Mouse (Mus musculus): ENCODE data around the gene Shank2. TPM values are rescaled to one million over a fixed set of nuclear protein-coding genes. Genes with fewer than 3 reads are reported as not detected.

Gene Shank2
- polyA plus RNA-seq, 1 experiment from 2014 or later, result 1.0 TPM

DNA sequence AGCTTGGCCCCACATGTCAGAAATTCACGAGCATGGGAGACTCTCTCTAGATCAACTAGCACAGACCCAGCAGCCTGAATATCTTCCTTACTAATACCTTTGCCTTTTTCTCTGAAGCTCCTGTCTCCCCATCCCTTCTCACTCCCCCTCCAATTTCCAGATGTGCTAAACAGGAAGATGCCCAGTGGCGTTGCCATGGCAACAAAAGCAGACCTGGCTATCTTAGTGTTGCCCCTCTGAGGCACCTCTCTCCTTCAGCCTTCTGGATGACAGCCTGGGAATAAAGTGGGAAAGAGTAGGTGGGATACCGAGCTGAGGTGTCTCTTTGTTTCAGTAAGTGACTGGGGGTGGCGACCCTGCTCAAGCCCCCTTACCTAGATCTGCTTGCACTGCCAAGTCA is 146.4 kb downstream of the Shank2 start:
- Histone ChIP-seq H3K27ac (ENCODE audit: low read depth, low read length) (no peak overlapping the region), H3K27me3 (replicated peaks; ENCODE audit: control insufficient read depth, insufficient read depth, low read length) (no peaks in the 10 kb centered on the region), H3K4me1 (replicated peaks; ENCODE audit: control insufficient read depth, insufficient read depth, low read length) (no peaks in the 10 kb centered on the region), H3K4me3 (ENCODE audit: low read depth, low read length) (no peak overlapping the region), H3K9me3 (ENCODE audit: control insufficient read depth, low read length) (no peaks in the 10 kb centered on the region), H3K36me3 (ENCODE audit: control insufficient read depth, insufficient read depth, low read length) (no peaks in the 10 kb centered on the region), H3K4me2 (no peak overlapping the region), H3K9ac (ENCODE audit: low read depth, low read length) (no peak overlapping the region)
- no peak for ATAC-seq (replicated peaks; ENCODE audit: low FRiP score)
- WGBS, result 57% methylated on average over 4 of the region's 4 CpGs
- DNase-seq (ENCODE audit: low spot score), result no peak

DNA sequence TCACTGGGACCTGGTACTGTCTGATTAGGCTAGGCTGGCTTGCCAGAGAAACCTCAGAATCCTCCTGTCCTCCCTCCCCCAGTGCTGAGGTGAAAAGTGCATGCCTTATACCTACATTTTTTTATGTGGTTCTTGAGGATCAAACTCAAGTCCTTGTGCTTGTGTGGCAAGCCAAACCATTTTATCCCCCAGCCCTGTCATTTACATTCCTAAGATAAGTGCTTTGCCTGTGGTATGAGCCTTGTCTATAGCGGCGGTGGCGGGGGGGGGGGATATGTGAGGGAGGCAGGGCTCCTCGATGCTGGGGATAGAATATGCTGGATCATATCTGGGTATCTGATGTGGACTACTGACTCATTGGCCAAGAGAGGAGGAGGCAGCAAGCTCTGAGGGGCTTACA is 151.4 kb downstream of the Shank2 start:
- Histone ChIP-seq H3K27me3 (replicated peaks; ENCODE audit: control insufficient read depth, insufficient read depth, low read length) (no peaks in the 10 kb centered on the region), H3K4me1 (replicated peaks; ENCODE audit: control insufficient read depth, insufficient read depth, low read length) (no peaks in the 10 kb centered on the region), H3K36me3 (ENCODE audit: control insufficient read depth, insufficient read depth, low read length) (no peaks in the 10 kb centered on the region), H3K4me3 (ENCODE audit: low read depth, low read length) (no peak overlapping the region), H3K27ac (ENCODE audit: low read depth, low read length) (no peak overlapping the region), H3K9ac (ENCODE audit: low read depth, low read length) (no peak overlapping the region), H3K9me3 (ENCODE audit: control insufficient read depth, low read length) (no peaks in the 10 kb centered on the region), H3K4me2 (no peak overlapping the region)
- DNase-seq (ENCODE audit: low spot score) (no peak), ATAC-seq (replicated peaks; ENCODE audit: low FRiP score) (no peak)
- WGBS, result 61% methylated on average over 4 of the region's 4 CpGs

DNA sequence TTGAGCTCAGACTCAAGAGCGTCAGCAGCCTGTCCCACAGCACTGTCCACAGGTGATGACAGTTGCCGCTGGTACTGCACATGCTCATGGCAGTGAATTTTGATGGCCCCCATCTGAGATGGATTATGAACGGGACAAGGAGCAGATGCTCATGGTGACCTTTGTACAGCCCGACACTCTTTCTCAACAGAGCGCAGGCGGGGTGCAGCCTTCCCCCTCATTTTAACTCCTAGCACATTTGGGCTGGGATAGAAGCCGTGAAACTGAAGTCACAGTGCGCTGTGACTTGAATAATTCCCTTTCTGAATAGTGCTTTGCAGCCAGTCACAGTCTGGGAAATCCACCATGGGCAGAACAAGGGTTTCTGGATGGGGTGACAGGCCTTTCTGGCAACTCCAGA is 152.0 kb downstream of the Shank2 start:
- H3K27me3 ChIP-seq (replicated peaks; ENCODE audit: control insufficient read depth, insufficient read depth, low read length), result no peaks in the 10 kb centered on the region
- H3K9ac ChIP-seq (ENCODE audit: low read depth, low read length), result no peak overlapping the region
- no peak overlapping the region for H3K27ac ChIP-seq (ENCODE audit: low read depth, low read length)
- ATAC-seq (replicated peaks; ENCODE audit: low FRiP score), result no peak
- no peak for DNase-seq (ENCODE audit: low spot score)
- H3K36me3 ChIP-seq (ENCODE audit: control insufficient read depth, insufficient read depth, low read length), result no peaks in the 10 kb centered on the region
- H3K4me3 ChIP-seq (ENCODE audit: low read depth, low read length), result no peak overlapping the region
- 73% methylated on average over 8 of the region's 8 CpGs for WGBS
- H3K4me2 ChIP-seq, result no peak overlapping the region
- H3K9me3 ChIP-seq (ENCODE audit: control insufficient read depth, low read length), result no peaks in the 10 kb centered on the region
- H3K4me1 ChIP-seq (replicated peaks; ENCODE audit: control insufficient read depth, insufficient read depth, low read length), result no peaks in the 10 kb centered on the region

DNA sequence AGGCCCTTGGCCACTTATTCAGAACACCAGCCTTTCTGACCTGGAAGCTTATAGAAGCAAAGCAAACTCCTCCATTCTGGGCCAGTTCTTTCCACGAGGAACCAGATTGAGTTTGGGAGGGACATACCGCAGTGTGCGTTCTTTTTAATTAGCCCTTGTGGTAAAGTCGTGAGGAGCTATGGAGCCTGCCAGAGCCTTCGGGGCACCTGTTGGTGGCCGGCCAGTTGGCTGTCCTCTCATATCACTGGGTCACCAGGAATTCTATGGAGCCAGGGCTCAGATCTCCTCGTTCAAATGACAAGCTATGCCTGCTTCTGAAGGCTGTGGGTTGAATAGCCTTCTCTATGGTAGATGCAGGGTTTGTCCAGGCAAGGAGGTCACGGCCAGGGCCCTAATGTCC is 156.2 kb downstream of the Shank2 start:
- no peak for DNase-seq (ENCODE audit: low spot score)
- no peaks in the 10 kb centered on the region for H3K9me3 ChIP-seq (ENCODE audit: control insufficient read depth, low read length)
- no peaks in the 10 kb centered on the region for H3K36me3 ChIP-seq (ENCODE audit: control insufficient read depth, insufficient read depth, low read length)
- no peaks in the 10 kb centered on the region for H3K27me3 ChIP-seq (replicated peaks; ENCODE audit: control insufficient read depth, insufficient read depth, low read length)
- ATAC-seq (replicated peaks; ENCODE audit: low FRiP score), result no peak
- no peaks in the 10 kb centered on the region for H3K4me1 ChIP-seq (replicated peaks; ENCODE audit: control insufficient read depth, insufficient read depth, low read length)
- H3K27ac ChIP-seq (ENCODE audit: low read depth, low read length), result no peak overlapping the region
- no peak overlapping the region for H3K9ac ChIP-seq (ENCODE audit: low read depth, low read length)
- no peak overlapping the region for H3K4me2 ChIP-seq
- no peak overlapping the region for H3K4me3 ChIP-seq (ENCODE audit: low read depth, low read length)
- 82% methylated on average over 8 of the region's 8 CpGs for WGBS

DNA sequence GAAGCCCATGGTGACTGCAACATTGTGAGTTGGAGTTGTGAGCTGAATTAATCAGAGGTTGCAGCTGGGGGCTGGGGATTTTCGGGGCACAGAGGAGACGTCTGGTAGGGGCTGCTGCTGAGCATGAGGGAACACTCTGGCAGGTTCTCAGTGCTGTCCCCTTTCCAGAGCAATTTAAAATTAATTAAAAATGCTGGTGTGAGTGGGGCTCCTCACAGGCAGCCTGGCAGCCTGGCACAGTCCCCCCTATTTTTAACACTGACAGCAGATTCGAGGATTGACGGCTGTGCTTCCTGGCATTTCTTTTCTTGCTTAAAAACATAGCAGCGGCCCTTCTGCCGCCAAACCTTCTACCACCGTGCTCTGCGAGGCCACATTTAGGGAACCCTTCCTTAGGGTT is 157.8 kb downstream of the Shank2 start:
- Histone ChIP-seq H3K4me1 (replicated peaks; ENCODE audit: control insufficient read depth, insufficient read depth, low read length) (no peaks in the 10 kb centered on the region), H3K4me2 (no peak overlapping the region), H3K27ac (ENCODE audit: low read depth, low read length) (no peak overlapping the region), H3K27me3 (replicated peaks; ENCODE audit: control insufficient read depth, insufficient read depth, low read length) (no peaks in the 10 kb centered on the region), H3K9ac (ENCODE audit: low read depth, low read length) (no peak overlapping the region), H3K4me3 (ENCODE audit: low read depth, low read length) (no peak overlapping the region), H3K9me3 (ENCODE audit: control insufficient read depth, low read length) (no peaks in the 10 kb centered on the region), H3K36me3 (ENCODE audit: control insufficient read depth, insufficient read depth, low read length) (no peaks in the 10 kb centered on the region)
- 79% methylated on average over 8 of the region's 8 CpGs for WGBS
- ATAC-seq (replicated peaks; ENCODE audit: low FRiP score), result no peak
- no peak for DNase-seq (ENCODE audit: low spot score)

DNA sequence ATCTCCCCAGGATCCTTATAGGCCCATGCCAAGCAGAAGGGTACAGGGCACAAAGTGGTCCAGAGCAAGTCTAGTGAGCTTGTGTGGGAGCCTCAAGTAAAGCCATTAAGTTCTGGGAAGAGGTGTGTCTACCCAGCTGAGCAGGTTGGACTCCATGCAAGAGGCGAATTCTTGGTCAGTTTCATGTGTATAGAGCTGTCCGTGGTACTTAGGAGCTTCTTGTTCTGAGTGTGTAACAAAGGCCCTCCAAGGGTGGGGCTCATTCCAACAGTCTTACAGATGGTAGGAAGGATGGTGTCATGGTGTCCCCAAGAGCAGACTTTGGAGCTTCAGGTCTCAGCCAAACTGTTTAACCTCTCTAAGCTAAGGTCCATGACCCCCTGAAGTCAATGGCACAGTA is 158.3 kb downstream of the Shank2 start:
- Histone ChIP-seq H3K27me3 (replicated peaks; ENCODE audit: control insufficient read depth, insufficient read depth, low read length) (no peaks in the 10 kb centered on the region), H3K4me1 (replicated peaks; ENCODE audit: control insufficient read depth, insufficient read depth, low read length) (no peaks in the 10 kb centered on the region), H3K4me2 (no peak overlapping the region), H3K9ac (ENCODE audit: low read depth, low read length) (no peak overlapping the region), H3K27ac (ENCODE audit: low read depth, low read length) (no peak overlapping the region), H3K36me3 (ENCODE audit: control insufficient read depth, insufficient read depth, low read length) (no peaks in the 10 kb centered on the region), H3K4me3 (ENCODE audit: low read depth, low read length) (no peak overlapping the region), H3K9me3 (ENCODE audit: control insufficient read depth, low read length) (no peaks in the 10 kb centered on the region)
- no peak for DNase-seq (ENCODE audit: low spot score)
- ATAC-seq (replicated peaks; ENCODE audit: low FRiP score), result no peak
- 62% methylated on average over 2 of the region's 2 CpGs for WGBS

DNA sequence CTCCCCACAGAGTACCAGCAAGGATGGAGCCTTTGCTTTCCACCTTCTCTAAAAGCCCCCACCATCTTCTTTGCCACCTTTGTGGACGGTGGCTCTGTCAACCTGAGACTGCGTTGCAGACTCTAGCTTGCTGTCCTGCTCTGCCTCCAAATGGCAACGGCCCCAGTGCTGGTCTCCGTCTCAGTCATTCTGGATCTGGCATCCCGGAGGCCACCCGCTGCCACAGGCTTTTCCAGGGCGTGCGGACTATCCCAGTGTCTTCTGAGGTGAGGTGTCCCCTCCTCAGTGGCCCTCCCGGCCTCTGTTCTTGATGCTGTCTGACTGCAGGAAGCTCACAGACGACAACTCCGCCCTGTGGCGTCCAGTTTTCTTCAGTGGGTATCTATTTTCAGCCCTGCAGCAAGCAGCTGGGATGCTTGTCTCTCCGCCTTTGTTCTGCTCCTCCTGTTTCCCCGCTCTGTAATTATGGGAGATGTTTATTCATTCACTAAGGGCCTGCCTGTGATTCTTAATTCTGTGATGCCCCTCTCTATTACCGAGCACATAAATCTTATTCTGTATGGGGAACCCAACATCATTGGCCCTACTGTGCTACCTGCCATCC is 159.0 kb downstream of the Shank2 start:
- no peak for DNase-seq (ENCODE audit: low spot score)
- Histone ChIP-seq H3K4me2 (no peak overlapping the region), H3K9ac (ENCODE audit: low read depth, low read length) (no peak overlapping the region), H3K9me3 (ENCODE audit: control insufficient read depth, low read length) (no peaks in the 10 kb centered on the region), H3K27me3 (replicated peaks; ENCODE audit: control insufficient read depth, insufficient read depth, low read length) (no peaks in the 10 kb centered on the region), H3K4me3 (ENCODE audit: low read depth, low read length) (no peak overlapping the region), H3K36me3 (ENCODE audit: control insufficient read depth, insufficient read depth, low read length) (no peaks in the 10 kb centered on the region), H3K27ac (ENCODE audit: low read depth, low read length) (no peak overlapping the region), H3K4me1 (replicated peaks; ENCODE audit: control insufficient read depth, insufficient read depth, low read length) (no peaks in the 10 kb centered on the region)
- no peak for ATAC-seq (replicated peaks; ENCODE audit: low FRiP score)
- WGBS, result 77% methylated on average over 15 of the region's 15 CpGs

DNA sequence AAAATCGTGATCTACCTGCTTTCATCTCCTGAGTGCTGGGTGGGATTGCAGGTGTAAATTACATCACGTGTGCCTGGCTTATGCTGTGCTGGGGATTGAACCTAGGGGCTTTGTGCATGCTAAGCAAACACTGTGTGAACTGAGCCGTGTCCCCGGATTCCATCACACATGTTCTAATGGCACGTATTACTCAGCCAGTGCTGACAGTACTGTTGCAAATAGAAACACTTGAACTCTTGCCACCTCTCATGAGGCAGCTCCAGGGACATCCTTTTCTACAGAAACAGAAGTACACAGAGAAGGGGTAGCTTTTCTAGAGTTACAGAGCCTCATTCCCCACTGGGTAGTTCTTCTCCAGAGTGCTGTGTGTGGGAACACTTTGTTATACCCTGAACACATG is 168.5 kb downstream of the Shank2 start:
- H3K27ac ChIP-seq (ENCODE audit: low read depth, low read length), result no peak overlapping the region
- no peak for ATAC-seq (replicated peaks; ENCODE audit: low FRiP score)
- no peak for DNase-seq (ENCODE audit: low spot score)

GRCm38 (mm10) chr7:144170686-144171085 is 169.0 kb downstream of the Shank2 start:
- ATAC-seq (replicated peaks; ENCODE audit: low FRiP score), result no peak
- Histone ChIP-seq H3K9ac (ENCODE audit: low read depth, low read length) (no peak overlapping the region), H3K27me3 (replicated peaks; ENCODE audit: control insufficient read depth, insufficient read depth, low read length) (peaks cover 17% of the 10 kb centered on the region)

More for the DNA sequence above, 168.5 kb downstream of the Shank2 start:
- H3K9ac ChIP-seq (ENCODE audit: low read depth, low read length), result no peak overlapping the region
- WGBS, result 82% methylated on average over 5 of the region's 5 CpGs
- H3K4me1 ChIP-seq (replicated peaks; ENCODE audit: control insufficient read depth, insufficient read depth, low read length), result no peaks in the 10 kb centered on the region
- no peak overlapping the region for H3K4me2 ChIP-seq
- no peak overlapping the region for H3K4me3 ChIP-seq (ENCODE audit: low read depth, low read length)
- H3K36me3 ChIP-seq (ENCODE audit: control insufficient read depth, insufficient read depth, low read length), result no peaks in the 10 kb centered on the region
- H3K9me3 ChIP-seq (ENCODE audit: control insufficient read depth, low read length), result no peaks in the 10 kb centered on the region
- H3K27me3 ChIP-seq (replicated peaks; ENCODE audit: control insufficient read depth, insufficient read depth, low read length), result peaks cover 13% of the 10 kb centered on the region

More at GRCm38 (mm10) chr7:144170686-144171085, 169.0 kb downstream of the Shank2 start:
- Histone ChIP-seq H3K4me3 (ENCODE audit: low read depth, low read length) (no peak overlapping the region), H3K27ac (ENCODE audit: low read depth, low read length) (no peak overlapping the region), H3K36me3 (ENCODE audit: control insufficient read depth, insufficient read depth, low read length) (no peaks in the 10 kb centered on the region), H3K4me2 (no peak overlapping the region), H3K4me1 (replicated peaks; ENCODE audit: control insufficient read depth, insufficient read depth, low read length) (no peaks in the 10 kb centered on the region), H3K9me3 (ENCODE audit: control insufficient read depth, low read length) (no peaks in the 10 kb centered on the region)
- no peak for DNase-seq (ENCODE audit: low spot score)
- 77% methylated on average over 9 of the region's 9 CpGs for WGBS
